Mouse (Mus musculus): ENCODE measurements around the gene Tbk1.

The Tbk1 gene

DNA sequence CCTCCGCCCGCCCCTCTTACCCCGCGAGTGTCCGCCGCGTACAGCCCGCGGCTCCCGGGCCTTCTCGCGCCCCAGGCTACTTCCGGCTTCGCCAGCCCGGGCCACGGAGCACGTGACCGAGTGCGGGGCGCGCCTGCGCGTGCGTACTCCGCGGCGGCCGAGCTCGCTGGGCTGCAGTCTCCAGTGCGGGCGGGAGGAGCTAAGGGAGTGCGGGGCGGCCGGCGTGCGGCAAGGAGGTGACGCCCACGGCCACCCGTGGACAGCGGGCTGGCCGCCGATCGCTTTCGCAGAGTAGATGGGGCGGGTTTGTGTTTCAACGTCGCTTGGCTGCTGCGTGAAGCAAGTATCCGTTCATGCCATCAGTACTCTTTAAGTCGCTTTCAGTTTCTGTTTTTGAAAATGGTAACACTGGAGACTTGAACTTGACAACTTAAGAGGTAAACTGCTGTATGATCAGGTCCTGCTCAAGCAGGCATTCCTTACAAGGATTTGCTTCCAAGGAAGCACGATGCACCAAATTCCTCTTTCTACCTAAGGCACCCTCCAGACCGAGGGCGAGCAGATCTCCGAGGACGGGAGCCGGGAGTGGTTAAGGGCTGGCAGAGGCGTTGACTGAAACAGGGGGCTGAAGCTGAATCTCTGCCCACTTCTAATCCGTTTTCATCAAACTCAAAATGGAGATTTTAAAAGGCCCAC is at the start of gene Tbk1:
Gene Tbk1 (minus strand): TSS at position 113 of the 696 bp plus-strand sequence.
- DNase-seq (ENCODE audit: extremely low read depth, insufficient read length, low spot score), result peak; percentile 97

DNA sequence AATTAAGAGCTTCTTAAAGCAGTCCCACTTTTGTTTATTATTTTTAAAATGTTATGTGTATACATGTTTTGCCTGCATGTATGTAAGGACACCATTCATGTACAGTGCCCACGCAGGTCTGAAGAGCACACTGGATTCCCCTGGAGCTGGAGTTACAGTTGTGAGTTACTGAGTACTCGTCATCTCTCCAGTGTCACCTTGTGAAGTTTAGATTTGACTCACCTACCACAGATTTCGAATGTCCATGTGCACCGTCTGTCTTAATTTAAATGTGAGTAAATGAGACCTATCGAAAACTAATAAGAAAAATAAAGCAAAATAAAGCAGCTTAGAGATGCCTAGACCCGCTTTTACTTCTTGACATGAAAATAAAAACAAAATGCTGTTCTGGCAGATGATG is 49.7 kb upstream of the Tbk1 start:
- DNase-seq (ENCODE audit: extremely low read depth, insufficient read length, low spot score), result no peak

DNA sequence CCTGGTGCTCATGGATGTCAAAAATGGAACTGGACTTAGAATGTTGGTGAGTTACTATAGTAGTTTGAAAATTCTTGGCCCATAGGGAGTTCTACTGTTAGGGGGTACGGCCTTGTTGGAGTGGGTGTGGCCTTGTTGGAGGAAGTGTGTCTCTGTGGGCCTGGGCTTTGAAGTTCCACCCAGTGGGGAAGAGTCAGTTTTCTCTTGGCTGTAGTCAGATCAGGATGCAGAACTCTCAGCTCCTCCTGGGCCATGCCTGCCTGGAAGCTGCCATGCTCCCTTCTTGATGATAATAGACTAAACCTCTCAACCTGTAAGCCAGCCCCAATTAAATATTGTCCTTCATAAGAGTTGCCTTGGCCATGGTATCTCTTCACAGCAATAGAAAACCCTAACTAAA is 47.6 kb upstream of the Tbk1 start:
- no peak for DNase-seq (ENCODE audit: extremely low read depth, insufficient read length, low spot score)

DNA sequence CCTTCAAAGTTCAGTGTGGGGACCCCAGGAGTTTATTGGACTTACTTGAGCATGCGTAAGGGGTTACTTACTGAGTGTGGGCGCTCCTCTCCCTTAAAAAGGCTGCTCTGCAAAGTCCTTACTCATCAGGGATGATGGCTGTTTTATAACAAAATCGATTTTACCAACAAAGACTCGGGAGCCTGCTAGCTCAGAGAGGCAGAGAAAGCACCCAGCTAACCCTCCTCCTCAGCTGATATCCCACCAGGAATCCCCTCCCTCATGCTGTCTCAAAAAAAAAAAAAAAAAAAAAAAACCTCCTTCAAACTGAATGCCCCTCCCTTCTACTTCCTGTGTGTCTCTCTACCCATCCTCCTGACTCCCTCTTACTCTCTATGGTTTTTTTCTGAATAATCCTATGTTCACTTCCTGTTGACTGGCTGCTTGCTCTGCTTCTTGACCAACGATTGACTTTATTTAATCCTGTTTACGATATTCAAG is 42.0 kb upstream of the Tbk1 start:
- peak; percentile 60 for DNase-seq (ENCODE audit: extremely low read depth, insufficient read length, low spot score)

DNA sequence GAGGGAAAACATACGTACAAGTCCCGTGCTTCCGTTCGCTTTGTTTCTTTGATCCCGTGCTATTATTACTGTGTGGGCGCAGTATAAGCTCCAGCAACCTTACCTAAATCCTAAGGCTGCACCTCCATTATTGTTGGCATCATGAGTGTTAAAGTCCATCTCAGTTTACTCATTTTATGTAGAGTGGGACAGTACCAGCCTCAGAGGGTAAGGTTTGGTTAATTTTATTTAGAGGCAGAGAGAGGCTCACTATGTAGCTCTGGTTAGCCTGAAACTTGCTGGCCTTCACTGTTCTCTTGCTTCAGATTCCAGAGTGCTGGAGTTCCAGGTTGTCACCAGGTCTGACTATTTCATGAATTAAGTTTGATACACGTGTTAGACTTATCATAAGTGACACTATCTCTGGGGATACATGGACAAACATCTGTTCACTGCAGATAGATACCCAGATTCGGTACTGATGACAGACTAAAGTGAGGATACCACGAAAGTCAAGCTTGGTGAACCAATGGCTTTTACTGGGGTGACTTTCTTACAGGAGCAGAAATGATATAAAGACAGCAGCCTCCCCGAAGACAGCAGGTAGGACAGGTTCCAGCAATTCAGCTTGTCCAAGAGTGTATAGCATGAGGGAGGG is 40.7 kb upstream of the Tbk1 start:
- DNase-seq (ENCODE audit: extremely low read depth, insufficient read length, low spot score), result no peak

DNA sequence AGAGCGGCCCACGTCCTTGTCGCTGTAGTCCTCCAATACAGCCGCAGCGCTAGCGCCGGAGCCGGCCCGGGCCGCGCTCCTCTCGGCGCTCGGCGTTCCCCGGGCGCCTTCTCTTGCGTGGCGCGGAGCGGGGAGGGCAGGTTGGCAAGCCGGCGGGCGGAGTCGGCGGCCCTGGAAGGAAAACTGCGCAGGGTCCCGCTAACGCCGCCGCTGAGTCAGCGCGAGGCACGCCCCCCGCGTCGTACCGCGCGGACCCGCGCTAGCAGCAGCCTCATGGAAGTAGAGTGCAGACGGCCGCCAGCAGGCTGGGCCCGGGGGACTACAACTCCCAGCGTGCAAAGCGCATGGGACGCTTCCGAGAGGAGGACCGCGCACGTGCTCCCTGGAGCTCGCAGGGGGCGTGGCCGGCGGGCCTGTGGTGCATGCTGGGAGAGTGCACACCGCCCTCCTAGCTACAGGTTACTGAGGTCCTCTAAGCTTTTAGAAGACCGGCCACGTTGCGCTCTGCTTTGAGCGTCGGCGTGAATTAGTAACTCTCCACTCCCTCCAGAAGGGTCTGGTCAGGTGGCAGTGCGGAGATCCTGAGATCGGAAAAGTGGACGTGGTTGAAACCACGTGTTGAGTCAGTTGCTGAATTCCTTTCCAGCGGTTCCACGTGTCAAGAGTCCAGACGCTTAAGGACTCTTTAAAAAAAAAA is 39.7 kb upstream of the Tbk1 start, which contains the start of gene Xpot:
Gene Xpot (minus strand): TSS at position 147 of the 697 bp plus-strand sequence.
- DNase-seq (ENCODE audit: extremely low read depth, insufficient read length, low spot score), result peak; percentile 99

DNA sequence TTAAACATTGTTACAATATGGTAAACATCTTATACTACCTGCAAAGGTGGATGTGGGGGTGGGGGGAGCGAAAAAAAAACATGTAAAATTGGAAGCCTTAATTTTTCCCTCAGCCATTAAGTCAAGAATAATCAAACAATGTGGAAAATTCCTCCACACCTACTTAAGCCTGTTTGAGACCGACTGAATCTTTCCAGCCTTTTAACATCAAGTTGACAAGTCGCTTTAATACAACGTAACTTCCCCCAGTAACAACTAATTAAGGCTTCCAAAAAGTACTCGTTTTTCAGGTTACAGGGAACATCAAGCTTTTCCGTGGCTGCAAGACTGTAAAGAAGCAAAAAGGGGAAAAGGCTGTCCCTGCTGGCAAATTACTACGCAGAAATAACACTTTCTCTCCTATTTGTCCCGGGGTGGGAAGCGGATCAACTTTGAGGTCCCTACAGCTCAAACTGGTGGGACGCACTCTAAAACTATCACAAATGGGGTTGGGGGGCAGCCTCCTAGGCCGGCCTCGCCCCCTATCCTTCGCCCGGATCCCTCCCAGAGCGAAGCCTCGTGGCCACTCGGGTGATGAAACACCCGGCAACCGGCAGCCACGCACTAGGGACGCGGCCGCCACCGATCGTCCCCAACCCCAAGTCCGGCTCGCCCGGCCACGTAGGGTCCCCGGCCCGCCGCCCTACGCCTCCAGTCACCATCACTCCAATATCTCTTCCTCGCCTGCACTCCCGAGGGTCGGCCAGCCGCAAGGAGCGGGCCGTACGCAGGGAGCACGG is 39.0 kb upstream of the Tbk1 start:
- DNase-seq (ENCODE audit: extremely low read depth, insufficient read length, low spot score), result no peak

DNA sequence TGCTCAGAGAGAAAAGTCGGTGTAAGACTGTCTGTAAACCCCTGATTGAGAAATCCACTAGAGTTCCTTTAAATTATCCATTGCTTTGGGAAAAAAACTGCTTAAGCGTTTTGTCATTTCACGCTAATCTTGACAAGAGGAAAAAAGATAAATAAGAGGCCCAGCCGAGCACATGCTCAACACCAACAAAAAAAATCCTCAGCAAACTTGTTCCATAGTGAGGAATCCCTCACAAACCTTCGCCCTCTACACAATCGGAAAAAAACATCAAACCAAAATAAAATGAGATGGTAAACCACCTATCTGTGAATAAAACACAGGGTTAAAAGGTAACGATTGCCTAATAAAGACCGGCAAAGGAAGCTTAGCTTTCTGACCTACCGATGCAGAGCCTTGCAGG is 38.4 kb upstream of the Tbk1 start:
- DNase-seq (ENCODE audit: extremely low read depth, insufficient read length, low spot score), result no peak

DNA sequence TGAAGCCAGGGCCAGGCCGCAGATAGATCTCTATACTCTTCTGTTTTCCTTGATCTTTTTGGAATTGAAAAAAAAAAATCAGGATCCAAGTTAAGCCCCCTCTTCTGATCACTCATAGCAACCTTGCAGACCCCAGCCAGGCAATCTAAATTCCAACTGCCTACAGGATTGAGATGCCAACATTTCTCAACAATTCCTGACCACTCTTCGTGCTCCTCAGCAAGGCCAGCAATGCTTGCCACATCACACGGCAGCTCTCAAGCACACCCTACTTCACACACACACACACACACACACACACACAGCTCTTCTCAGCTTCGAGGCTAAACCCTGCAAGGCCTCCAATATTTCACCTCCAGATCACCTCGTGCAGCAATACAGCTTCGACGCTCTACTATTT is 37.1 kb upstream of the Tbk1 start:
- DNase-seq (ENCODE audit: extremely low read depth, insufficient read length, low spot score), result no peak

DNA sequence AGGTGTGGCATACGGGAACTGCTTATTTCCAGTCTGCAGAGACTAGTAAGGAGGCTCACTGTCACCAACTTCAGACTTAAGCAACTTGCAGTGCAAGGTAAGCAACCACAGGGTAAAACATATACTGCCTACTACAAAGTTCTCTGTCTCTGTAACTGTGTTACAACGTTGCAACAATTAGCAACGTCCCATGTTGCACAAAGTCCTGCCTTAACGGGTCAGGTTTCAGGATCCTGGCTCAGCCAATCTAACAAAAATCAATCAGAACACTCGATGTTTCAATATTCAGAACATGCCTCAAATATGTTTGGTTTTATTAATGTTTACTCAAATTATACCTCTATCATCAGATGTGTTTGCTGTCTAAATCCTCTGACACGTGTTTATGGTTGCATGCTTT is 35.8 kb upstream of the Tbk1 start:
- no peak for DNase-seq (ENCODE audit: extremely low read depth, insufficient read length, low spot score)

DNA sequence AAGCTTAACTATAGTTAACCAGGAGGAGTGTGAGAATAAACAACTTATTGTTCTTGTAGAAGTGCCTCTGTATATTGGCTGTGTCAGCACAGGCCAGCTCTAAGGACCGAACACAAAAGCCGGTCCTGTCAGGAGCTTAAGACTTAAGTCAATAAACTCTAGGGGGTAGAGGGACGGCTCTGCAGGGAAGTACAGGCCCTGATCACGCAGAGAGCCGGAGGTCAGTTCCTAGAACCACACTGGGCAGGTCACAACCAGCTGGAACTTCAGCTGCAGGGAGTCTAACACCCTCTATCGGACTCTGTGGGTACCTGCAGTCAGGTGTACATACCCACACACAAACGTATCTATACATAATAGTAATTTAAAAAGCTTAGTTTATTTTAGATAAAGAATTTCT is 29.3 kb upstream of the Tbk1 start:
- DNase-seq (ENCODE audit: extremely low read depth, insufficient read length, low spot score), result no peak

DNA sequence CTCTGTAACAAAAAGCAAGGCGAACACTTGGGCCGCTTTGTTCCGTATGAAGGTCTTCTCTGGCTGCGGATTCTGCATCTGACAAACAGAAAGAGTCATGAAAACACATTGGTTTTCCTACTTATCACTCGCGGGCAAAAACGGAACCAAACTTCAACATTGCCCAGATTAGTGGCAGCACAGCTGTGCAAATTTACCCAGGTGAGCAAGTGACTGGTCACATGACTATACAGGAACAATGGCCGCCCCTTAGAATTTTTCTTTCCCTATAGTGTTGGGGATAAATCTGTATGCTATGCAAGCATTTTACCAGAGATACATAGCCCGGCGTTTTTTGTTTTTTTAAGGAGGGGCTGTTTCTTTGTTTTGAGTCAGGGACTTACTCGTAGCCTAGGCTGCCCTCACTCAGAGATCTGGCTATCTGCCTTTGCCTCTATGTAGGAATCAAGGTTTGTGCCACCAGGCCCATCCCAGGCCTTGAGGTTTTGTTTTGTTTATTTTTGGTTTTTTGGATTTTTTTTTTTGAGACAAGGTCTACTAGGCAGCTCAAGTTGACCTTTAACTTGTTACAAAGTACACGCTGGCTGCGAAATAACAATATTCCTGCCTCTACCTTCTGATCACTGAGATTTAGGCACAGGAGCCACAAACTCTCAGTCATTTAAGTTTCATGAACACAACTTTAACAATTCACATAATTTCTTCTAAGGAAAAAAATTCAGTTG is 28.7 kb upstream of the Tbk1 start:
- no peak for DNase-seq (ENCODE audit: extremely low read depth, insufficient read length, low spot score)

DNA sequence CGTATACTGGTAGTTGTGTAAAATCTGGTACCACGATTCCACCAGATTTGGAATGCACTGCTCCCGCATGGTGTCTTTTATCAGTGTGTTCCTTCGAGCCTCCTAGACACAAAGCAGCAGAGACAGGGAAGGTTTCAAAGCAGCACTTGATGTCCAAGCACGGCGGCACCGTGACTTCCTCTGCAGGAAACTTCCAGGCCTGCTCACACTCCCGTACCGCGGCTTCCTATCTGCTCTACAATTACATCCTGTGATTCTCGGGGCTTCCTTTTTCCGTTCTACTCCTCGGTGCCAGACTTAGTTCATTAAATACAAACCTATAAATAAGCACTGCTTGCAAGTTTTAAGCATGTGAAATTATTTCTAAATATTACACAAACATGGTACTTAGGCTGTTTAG is 27.0 kb upstream of the Tbk1 start:
- no peak for DNase-seq (ENCODE audit: extremely low read depth, insufficient read length, low spot score)

DNA sequence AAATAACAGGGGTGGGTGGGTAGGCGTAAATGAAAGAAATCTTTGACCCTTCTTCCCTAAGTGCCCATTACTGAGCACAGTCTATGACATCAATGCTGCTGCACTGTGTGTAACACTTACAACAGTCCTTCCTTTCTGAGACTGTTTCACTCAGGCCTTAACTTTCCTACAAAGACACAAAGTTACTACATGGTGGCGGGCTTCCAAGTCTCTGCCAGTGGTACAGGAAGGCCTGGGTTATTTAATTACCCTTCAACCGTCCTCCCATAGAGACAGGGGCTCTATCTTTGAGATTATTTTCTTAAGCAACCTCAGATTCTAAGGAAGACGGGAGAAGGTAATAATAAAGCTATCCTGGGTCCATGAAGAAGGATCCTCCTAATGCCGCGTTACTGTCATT is 25.9 kb upstream of the Tbk1 start:
- no peak for DNase-seq (ENCODE audit: extremely low read depth, insufficient read length, low spot score)

DNA sequence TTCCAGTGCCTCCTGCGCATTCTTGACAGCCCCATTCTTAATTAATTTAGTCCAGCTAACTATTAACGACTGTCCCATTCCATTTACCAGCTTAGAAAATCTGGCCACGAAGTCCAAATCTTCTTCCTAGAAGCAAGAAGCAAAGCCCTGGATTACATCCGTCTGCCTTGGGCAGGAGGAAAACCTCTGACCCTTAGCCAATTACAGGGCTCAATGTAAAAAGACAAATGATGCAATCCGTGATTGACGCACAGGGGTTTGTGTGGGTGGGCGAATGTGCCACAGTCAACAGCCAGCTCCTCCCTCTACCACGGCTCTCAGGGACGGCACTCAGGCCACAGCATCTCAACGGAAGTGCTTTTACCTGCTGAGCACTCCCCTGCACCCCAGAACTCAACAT is 25.0 kb upstream of the Tbk1 start:
- no peak for DNase-seq (ENCODE audit: extremely low read depth, insufficient read length, low spot score)

DNA sequence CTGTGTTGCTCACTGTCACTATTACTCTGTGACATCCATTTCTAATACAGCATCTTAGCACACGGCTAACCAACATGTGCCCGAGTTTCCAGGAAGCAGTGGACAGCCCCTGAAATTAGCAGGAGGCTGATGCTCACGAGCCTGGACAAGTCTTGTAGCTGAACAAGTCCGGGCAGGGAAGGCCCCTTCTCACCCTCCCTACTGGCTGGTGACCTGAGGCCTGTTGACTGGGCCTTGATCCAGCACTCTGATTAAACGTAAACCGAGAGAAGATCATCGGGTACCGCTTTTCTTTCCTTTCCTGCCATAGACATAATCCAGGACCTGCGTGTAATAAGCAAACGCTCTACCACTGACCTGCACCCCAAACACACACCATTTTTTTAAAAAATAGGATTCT is 21.6 kb upstream of the Tbk1 start:
- no peak for DNase-seq (ENCODE audit: extremely low read depth, insufficient read length, low spot score)

DNA sequence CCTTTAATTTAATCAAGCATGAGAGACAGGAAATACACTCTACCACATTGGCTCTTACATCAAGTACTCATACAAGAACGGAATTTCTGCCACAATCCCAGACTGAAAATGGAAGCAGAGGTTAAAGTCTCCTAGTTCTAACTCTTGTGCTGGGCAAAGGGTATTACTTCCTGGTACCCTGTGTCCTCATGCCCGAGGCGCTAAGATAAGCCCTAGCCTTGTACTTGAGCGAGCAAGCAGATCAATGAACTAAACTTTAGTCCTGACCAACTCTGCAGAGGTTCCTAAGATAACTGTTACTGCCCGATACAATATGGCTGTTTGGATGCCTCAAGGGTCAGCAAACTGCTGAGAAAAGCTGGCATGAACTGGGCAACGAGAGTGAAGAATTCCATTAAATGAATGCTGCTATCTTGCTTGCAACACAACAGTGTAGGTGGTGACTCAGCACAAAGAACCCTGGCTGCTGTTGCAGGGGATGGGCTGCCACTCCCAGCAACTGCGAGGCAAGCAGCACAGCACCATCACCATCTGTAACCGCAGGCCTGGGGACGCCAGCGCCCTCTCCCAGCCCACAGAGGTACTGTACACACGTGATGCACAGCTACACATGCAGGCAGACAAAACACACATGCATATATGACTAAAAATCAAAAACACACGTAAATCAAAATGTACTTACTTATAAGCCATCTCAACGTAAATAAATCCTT is 18.2 kb upstream of the Tbk1 start:
- no peak for DNase-seq (ENCODE audit: extremely low read depth, insufficient read length, low spot score)

DNA sequence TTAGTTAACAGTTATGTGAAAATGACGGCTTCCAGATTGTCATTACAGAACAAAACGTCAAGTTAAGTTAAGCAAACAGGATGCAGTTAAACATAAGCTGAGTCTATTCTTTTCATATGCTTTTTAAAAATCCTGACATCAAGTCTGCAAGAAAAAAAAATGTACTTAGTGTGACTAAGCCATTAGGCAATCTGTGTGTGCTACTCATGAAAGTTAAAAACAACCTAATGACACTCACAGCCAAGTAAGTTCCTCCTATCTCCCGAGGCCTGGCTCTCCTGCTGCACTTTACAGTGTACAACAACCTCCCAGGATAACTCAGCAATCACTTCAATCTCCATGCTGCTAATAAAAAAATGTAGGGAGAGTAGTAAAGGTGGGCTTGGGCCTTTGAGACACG is 17.0 kb upstream of the Tbk1 start:
- DNase-seq (ENCODE audit: extremely low read depth, insufficient read length, low spot score), result no peak

DNA sequence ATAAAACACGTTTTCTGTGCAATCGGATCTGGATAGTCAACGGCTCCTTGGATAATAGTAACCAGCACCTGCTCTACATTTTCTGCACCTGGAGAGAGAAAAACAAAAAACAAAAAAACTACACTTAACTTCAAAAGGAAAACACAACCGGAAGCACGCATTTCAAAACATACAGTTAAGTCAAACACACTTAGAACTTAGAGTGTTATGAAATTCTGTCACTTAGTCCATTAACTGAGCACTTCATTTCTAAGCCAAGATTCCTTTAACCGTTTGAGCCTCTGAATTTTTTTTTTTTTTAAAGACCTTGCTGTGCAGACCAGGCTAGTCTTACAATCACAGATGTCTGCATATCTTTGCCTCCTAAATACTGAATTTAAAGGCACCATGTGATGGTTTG is 14.7 kb upstream of the Tbk1 start:
- DNase-seq (ENCODE audit: extremely low read depth, insufficient read length, low spot score), result no peak

DNA sequence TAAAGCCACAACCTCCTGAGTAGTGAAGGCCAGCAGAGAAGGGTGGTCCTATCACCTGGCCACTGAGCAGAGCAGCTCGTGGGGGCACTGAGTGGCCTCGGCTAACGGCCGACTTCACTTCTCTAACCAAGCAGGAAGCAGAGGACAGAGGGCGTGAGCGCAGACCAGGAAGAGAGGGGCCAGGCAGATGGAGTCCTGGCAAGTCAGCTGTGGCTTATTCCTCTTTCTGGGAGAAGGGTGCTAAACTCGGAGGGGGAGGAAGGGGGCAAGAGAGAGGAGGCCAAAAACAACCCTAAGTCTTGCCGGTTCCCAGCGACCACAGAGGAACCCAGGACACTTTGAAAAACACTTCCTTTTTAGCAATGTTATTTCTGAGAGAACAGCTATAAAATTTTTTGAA is 10.0 kb upstream of the Tbk1 start:
- DNase-seq (ENCODE audit: extremely low read depth, insufficient read length, low spot score), result no peak

All from 3134 (cell line).